Mouse (Mus musculus): Measurements from ENCODE around the gene Skap1.

DNA sequence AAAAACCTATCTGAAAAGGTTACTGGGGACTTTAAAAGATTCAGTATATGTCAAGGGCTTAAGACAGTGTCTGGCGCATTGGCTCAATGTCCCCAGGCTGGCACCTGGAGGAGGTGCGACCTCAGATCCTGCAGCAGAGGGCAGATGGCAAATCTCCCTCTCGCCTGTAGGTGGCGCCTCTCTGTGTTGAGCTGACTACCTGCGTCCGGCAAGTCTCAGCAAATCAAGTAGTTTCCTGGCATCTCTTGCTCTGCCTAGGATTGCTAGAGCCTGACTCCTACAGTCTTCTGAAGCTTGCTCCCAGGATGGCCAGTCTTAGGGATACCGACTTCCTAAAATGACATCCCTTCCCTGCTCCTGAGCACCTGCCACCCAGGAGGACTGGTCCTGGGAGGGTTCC lies 25.6 kb upstream of the Skap1 start:
- TF ChIP-seq CTCF (IDR thresholded peaks at IDR 0.05) (peak; percentile 89), POLR2A (IDR thresholded peaks at IDR 0.05; ENCODE audit: insufficient read depth, low read depth, low read length) (no peak), EP300 (IDR thresholded peaks at IDR 0.05; ENCODE audit: insufficient read depth, low read depth, low read length) (no peak)
